Mouse (Mus musculus) left cerebral cortex, postnatal 36 days (tissue): ENCODE data around the gene Zbtb22. TPM values are rescaled to one million over a fixed set of nuclear protein-coding genes. Genes with fewer than 3 reads are reported as not detected.

Experiments used
- DNase-seq, 2 experiments: peaks; one replicate each; pipeline ENCODE4 v3.0.0; 2021 to 2022; ENCODE audit warnings: low spot score in 2 of 2, mixed read lengths in 1 of 2
- intact Hi-C: fragments of 180-260 bp; cut with DNase I; formaldehyde crosslinking; loops from one replicate; pipeline ENCODE4 v1.15.1; 2025
- microRNA-seq: library from miRNA; unstranded; fragments of <30 nt; microRNA quantifications from one replicate; pipeline ENCODE4 v1.2.0, GENCODE M21; 2022
- total RNA-seq, 2 experiments: library from RNA; stranded (reverse); gene quantifications; 2 replicates each; pipeline ENCODE4 v1.2.3; 2021

Gene Zbtb22
- total RNA-seq, 2 experiments from 2014 or later, result 29.4 to 40.1 TPM

DNA sequence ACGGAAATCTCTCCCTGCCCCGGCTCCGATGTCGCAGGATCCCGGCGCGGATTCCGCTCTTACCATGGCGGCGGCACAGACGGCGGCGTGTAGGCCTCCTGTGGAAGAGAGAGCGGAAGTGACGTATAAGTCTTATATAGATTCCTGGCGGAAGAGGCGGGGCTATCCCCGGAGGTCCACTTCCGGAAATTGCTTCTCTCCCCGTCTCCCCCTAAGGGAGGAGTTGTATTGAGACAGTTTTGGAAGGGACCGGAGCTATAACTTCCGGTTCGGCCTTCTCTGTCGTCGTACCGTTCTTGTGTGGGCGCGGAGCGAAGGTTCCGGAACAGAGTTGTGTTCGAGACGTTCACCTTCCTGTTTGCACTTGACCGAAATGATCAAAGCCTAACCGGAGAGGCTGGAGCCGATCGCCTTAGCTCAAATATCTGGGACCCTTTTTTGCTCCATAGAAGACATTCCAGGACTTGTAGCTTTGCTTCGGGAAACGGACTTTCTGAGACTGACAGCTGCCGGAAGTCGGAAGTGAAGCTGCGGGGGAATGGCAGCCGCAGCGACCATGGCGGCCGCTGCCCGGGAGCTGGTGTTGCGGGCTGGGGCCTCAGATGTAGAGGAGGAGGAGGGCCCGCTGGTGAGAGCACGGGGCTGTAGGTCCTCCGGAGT lies 40.0 kb downstream of the Zbtb22 start, which contains the start of the genes Vps52 and Rps18:
Vps52 (plus strand) TSS at position 258 of the 660 bp plus-strand sequence.
Rps18 (minus strand) TSS at position 447 of the 660 bp plus-strand sequence.
- DNase-seq, result peak; percentile 93 to 94
- intact Hi-C loops, result loop anchor here (1.0 kb wide), 1 partner anchor 15 kb away; the partner anchor contains the start of genes Pfdn6 and Wdr46

DNA sequence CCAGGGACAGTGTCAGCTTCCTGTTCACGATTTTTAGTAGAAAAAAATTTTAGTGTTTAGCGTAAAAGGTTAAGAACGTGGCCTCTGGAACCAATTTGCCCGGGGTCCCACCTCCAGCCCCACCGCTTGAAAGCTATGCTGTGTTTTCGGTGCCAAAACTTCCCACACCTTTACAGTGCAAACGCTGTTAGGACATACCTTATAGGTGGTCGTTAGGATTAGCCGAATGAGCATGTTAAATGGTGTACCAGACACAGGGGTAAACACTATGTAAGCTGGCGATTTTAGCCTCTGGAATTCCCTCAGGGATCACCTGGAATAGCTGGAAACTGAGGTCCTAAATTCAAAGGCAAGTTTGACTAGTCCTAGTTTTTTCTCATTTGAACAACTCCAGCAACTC lies 40.6 kb downstream of the Zbtb22 start:
- intact Hi-C loops, result loop anchor here (1.0 kb wide), 1 partner anchor 16 kb away; the partner anchor contains the start of genes Pfdn6 and Wdr46
- no peak for DNase-seq

- intact Hi-C loops, result no loop called here
- no peak for DNase-seq
These were observed 41.8 kb downstream of the Zbtb22 start for GRCm38 (mm10) chr17:33957493-33957892.

DNA sequence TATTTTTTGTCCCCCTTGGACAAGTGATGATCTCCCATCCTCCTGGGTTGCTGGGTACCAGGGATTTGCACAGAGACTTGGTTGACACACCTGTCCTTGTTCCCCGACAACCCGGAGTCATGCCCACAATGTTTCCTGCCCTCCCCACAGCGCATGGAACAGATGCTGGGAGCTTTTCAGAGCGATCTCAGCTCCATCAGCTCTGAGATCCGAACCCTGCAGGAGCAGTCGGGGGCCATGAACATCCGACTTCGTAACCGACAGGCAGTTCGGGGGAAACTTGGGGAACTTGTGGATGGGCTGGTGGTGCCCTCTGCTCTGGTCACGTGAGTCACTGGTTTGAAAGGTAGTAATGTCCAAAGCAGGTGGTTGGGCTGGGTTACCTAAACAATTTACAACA lies 42.7 kb downstream of the Zbtb22 start:
- intact Hi-C loops, result loop anchor here (1.0 kb wide), 1 partner anchor 63 kb away; no protein-coding TSS in a partner anchor
- DNase-seq, result no peak

- intact Hi-C loops, result no loop called here
These were observed 43.4 kb downstream of the Zbtb22 start for GRCm38 (mm10) chr17:33959135-33959534.

GRCm38 (mm10) chr17:33959948-33960347 lies 44.2 kb downstream of the Zbtb22 start:
- intact Hi-C loops, result no loop called here

More at GRCm38 (mm10) chr17:33959135-33959534, 43.4 kb downstream of the Zbtb22 start:
- no peak for DNase-seq

DNA sequence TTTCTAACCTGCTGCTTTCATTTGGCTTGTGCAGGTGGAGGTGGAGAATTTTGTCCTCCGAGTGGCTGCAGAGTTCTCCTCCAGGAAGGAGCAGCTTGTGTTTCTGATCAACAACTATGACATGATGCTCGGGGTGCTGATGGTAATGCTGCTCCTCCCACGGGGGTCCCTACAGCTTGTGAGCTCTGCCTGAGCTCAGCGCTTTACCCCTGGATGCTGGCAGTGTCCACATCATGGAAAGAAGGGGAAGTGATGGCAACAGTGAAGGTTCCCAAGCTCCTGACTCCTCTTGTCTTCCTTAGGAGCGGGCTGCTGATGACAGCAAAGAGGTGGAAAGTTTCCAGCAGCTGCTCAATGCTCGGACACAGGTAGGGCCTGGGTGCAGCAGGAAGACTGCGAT lies 47.2 kb downstream of the Zbtb22 start:
- intact Hi-C loops, result no loop called here
- DNase-seq, result no peak

More at GRCm38 (mm10) chr17:33959948-33960347, 44.2 kb downstream of the Zbtb22 start:
- no peak for DNase-seq

- intact Hi-C loops, result loop anchor here (5.0 kb wide), 1 partner anchor 42 kb away; no protein-coding TSS in a partner anchor
- no peak for DNase-seq
These were observed 49.6 kb downstream of the Zbtb22 start for GRCm38 (mm10) chr17:33965082-33965845.

DNA sequence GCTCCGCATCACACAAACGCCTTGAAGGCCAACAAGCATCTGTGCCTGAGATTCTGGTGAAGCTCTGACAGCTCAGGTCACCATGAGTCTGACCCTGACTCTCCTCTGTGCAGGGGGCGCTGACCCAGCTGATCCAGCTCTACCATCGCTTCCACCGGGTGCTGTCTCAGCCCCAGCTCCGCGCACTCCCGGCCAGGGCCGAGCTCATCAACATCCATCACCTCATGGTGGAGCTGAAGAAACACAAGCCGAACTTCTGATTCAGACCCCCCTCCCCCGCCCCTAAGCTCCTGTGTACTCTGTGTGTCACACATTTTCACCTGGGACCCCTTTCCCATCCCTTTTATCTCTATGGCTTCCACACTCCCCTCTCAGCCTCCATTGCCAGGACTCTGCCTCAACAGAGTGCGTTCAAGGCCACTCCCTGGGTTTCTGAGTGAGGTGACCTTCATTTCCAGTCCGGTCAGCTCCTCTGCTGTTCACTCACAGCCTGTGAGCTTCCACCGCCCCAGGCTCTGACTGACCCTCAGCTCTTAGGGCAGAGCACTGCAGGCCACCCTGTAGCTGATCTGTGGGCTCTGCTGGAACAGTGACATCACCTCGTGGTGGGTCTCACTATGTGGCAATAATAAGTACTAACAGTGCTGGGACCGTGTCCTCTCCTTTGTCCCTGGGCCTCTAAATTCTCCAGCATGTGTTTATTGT lies 50.3 kb downstream of the Zbtb22 start:
- intact Hi-C loops, result loop anchor here (5.0 kb wide), 1 partner anchor 41 kb away; no protein-coding TSS in a partner anchor
- DNase-seq, result no peak

DNA sequence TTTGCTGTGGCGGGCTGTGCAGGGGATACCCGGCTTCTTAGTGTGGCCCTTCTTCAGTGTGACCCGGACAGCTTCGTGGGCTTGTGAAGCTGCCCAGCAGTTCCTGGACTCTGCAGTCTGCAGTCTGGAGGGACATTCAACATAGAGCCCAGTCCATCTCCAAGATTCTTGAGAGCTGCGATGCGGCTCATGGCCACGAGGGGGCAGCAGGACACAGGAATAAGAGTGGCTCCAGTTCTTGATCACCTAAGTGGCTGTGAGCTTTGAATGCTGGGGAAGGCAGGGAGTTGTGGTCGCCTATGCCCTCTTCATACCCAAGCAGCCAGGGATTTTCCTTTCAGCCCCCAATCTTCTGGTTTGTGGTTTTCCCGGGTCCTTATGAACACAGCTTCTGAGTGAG lies 52.8 kb downstream of the Zbtb22 start:
- DNase-seq, result peak; percentile 58 to 70
- intact Hi-C loops, result loop anchor here (5.0 kb wide), 1 partner anchor 39 kb away; no protein-coding TSS in a partner anchor

Small RNAs within 50 kb of the gene (microRNA-seq; reads per million reads assigned to microRNA genes)
- not detected for gene Gm27740

Other genes starting within 250 kb of the Zbtb22 start
- gene Hnrnpm, start 229.0 kb upstream of the Zbtb22 start, total RNA-seq, result 100 to 1,000 TPM; 102 to 150 TPM
- gene March2, start 197.2 kb upstream of the Zbtb22 start, total RNA-seq, result 10 to 100 TPM; 90.2 to 97.0 TPM
- 100 to 1,000 TPM; 328 to 372 TPM for gene Rab11b, start 155.4 kb upstream of the Zbtb22 start, total RNA-seq
- gene Angptl4, start 134.1 kb upstream of the Zbtb22 start, total RNA-seq, result 1 to 10 TPM; 3.3 to 4.8 TPM
- 10 to 100 TPM; 27.0 to 44.8 TPM for gene Kank3, start 105.4 kb upstream of the Zbtb22 start, total RNA-seq
- 100 to 1,000 TPM; 651 to 708 TPM for gene Rps28, start 91.3 kb upstream of the Zbtb22 start, total RNA-seq
- gene Ndufa7, start 91.3 kb upstream of the Zbtb22 start, total RNA-seq, result 100 to 1,000 TPM; 212 to 213 TPM
- gene Cd320, start 72.8 kb upstream of the Zbtb22 start, total RNA-seq, result 10 to 100 TPM; 24.8 to 27.5 TPM
- not detected for gene Gm7029, start 42.1 kb upstream of the Zbtb22 start, total RNA-seq
- gene Kifc1, start 25.2 kb upstream of the Zbtb22 start, total RNA-seq, result 1 to 10 TPM; 2.4 to 3.1 TPM
- under 1 TPM; 0.70 to 0.96 TPM for gene Platr17, start 10.8 kb upstream of the Zbtb22 start, total RNA-seq
- 10 to 100 TPM; 29.9 to 32.9 TPM for gene Daxx, start 6.5 kb upstream of the Zbtb22 start, total RNA-seq
- gene Tapbp, start within 50 bp of the Zbtb22 start, total RNA-seq, result 10 to 100 TPM; 35.0 to 38.3 TPM
- 10 to 100 TPM; 46.9 to 71.0 TPM for gene Rgl2, start 13.6 kb downstream of the Zbtb22 start, total RNA-seq
- gene Pfdn6, start 24.4 kb downstream of the Zbtb22 start, total RNA-seq, result 10 to 100 TPM; 96.1 to 98.3 TPM
- 10 to 100 TPM; 12.6 to 15.0 TPM for gene Wdr46, start 24.8 kb downstream of the Zbtb22 start, total RNA-seq
- gene B3galt4, start 35.6 kb downstream of the Zbtb22 start, total RNA-seq, result 1 to 10 TPM; 5.5 to 6.7 TPM
- 10 to 100 TPM; 84.5 to 87.0 TPM for gene Vps52, start 39.9 kb downstream of the Zbtb22 start, total RNA-seq
- gene Rps18, start 40.1 kb downstream of the Zbtb22 start, total RNA-seq, result 100 to 1,000 TPM; 291 to 302 TPM
- 10 to 100 TPM; 17.2 to 19.3 TPM for gene H2-K1, start 84.4 kb downstream of the Zbtb22 start, total RNA-seq
- gene Ring1, start 108.8 kb downstream of the Zbtb22 start, total RNA-seq, result 10 to 100 TPM; 33.5 to 35.9 TPM
- gene H2-Ke6, start 112.2 kb downstream of the Zbtb22 start, total RNA-seq, result 10 to 100 TPM; 35.7 to 36.6 TPM
- 100 to 1,000 TPM; 101 to 105 TPM for gene Slc39a7, start 115.8 kb downstream of the Zbtb22 start, total RNA-seq
- 10 to 100 TPM; 81.9 to 87.8 TPM for gene Rxrb, start 115.9 kb downstream of the Zbtb22 start, total RNA-seq
- gene Col11a2, start 123.5 kb downstream of the Zbtb22 start, total RNA-seq, result 10 to 100 TPM; 15.1 to 16.3 TPM
- gene H2-Oa, start 176.4 kb downstream of the Zbtb22 start, total RNA-seq, result under 1 TPM in 1 of 2 experiments, not detected in 1; 0.79 TPM
- 10 to 100 TPM; 26.1 to 28.5 TPM for gene H2-DMa, start 203.6 kb downstream of the Zbtb22 start, total RNA-seq
- 100 to 1,000 TPM; 183 to 189 TPM for gene Brd2, start 206.7 kb downstream of the Zbtb22 start, total RNA-seq
- gene H2-DMb2, start 227.4 kb downstream of the Zbtb22 start, total RNA-seq, result under 1 TPM; 0.59 to 0.93 TPM
- 1 to 10 TPM in 1 of 2 experiments, under 1 TPM in 1; 0.94 to 1.1 TPM for gene H2-DMb1, start 237.2 kb downstream of the Zbtb22 start, total RNA-seq